Mouse (Mus musculus): ENCODE data around the gene Nhlh1.

The Nhlh1 gene

GRCm38 (mm10) chr1:172057491-172057921 lies at the start of gene Nhlh1:
Nhlh1 (minus strand) TSS chr1:172057573.
- DNase-seq (ENCODE audit: low spot score), result no peak

GRCm38 (mm10) chr1:172105101-172105500 lies 47.7 kb upstream of the Nhlh1 start:
- DNase-seq (ENCODE audit: low spot score), result no peak

DNA sequence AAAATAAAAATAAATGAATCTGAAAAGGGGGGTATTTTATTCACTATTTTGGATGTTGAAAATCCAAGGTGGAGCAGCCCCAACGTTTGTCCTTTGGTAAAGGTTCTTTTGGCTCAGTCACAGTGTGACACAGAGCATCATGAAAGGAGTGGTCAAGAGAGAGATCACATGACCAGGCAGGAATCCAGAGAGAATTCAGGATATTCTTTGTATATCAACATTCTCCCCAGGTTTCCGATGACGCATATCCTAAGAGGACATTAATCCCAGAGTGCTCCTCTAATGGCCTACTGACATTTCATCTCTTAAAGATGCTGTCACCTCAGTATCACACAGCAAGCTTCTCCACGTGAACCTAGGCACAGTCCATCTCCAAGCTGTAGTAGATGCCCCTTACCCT lies 46.2 kb upstream of the Nhlh1 start:
- peak; percentile 27 for DNase-seq (ENCODE audit: low spot score)

- no peak for DNase-seq (ENCODE audit: low spot score)
Observed at GRCm38 (mm10) chr1:172099325-172100033, 42.1 kb upstream of the Nhlh1 start.

DNA sequence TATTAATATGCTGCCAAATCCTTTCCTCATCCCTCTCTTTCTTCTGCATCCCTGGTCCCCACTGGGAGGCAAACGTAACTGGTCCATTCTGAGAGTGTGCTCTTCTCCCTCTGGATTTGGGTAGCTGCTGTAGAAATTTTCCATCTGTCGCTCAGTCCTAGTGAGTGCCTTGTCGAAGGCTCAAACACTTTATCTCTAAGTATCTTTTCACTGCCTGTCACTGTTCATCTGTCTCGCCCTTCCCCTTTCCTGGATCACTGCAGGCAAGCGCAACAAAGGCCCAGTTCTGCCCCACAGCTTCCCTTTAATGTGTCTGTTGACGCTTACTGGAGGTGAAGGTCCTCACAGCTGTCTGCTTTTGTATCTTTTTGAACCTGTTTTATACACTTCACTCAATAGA lies 37.8 kb upstream of the Nhlh1 start:
- DNase-seq (ENCODE audit: low spot score), result peak; percentile 7

GRCm38 (mm10) chr1:172094295-172094694 lies 36.9 kb upstream of the Nhlh1 start:
- no peak for DNase-seq (ENCODE audit: low spot score)

DNA sequence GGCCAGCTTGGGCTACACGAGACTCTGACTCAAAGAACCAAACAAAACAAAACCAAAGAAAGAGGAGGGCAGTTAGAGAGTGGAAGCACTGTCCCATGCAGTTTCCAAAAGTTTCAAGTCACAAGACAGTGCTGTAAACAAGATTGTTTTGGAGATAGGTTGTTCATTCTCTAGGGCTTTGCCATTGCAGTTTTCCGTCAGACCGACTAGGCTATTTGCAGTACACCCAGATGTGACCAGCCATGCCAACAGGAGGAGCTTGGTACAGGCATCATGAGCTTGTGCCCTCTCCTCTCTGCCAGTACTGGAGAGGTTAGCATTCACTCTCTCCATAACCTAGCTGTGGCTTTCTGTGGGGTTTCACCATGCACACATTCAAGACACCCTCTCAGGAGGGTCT lies 36.1 kb upstream of the Nhlh1 start:
- no peak for DNase-seq (ENCODE audit: low spot score)

DNA sequence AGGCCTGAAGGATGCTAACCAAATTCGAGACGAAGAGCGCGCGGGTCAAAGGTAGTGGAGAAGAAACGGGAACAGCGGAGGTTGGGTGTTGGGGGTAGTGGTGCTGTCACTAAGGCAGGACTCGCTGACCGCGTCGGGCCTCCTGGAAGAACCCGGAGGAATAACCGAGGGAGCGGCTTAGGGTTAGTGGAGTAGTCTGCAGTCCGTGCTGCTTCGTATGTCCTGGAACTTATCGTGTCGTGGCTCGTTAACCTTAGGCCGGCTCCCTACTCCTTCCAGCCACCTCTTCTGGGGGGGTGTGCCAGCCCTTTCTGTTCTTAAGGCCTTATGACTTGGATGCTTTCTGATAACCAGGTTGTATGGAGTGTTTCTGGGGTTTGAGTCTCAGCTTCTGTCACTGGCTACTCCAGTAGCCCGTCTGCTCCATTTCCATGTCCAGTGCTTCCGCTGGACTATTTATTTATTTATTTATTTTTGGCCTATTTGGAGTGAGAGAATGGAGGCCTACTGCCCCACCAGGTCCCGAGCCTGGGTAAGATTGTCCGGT lies 25.6 kb upstream of the Nhlh1 start:
- no peak for DNase-seq (ENCODE audit: low spot score)

DNA sequence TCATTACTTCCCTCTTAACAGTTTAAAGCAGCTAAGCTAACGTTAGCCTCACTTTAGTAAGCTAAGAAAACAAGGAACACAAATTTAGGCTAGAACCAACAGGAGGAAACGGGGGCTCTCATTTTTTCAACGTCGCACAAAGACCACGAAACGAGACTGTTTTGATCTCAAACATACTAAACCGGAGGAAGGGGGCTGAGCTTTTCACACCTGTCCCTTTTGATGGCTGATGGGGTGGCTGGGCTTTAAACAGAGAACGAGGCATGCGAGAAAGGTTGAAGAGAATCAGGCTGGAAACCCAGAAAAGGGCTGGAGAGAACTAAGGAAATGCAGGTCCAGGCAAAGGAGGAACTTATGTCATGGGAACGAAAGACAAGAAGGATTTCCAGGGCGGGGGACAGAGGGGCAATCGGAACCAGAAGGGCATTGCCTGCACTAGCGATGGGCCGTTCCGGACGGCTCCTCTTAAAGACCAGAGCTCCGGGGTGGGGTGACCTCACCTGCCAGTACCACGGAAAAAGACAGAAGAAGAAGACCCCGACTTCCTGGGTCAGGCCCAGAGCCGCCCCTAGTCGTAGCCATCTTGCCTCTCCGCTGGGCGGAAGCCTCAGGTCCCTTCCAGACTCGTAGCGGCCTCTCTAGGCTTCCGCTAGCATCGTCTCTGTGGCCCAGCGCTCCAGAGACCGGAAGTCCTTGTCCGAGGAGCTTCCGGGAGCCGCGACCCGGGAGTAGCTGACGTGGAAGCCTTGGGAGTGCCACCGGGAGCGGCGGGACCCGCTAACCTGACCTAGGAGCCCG lies 24.9 kb upstream of the Nhlh1 start, which contains the start of the genes Copa and Ncstn:
Gene Copa, plus strand, starts transcription at position 429 of the 798 bp plus-strand sequence.
Gene Ncstn, minus strand, starts transcription at position 695 of the 798 bp plus-strand sequence.
- peak; percentile 96 for DNase-seq (ENCODE audit: low spot score)

GRCm38 (mm10) chr1:172077981-172078380 lies 20.6 kb upstream of the Nhlh1 start:
- DNase-seq (ENCODE audit: low spot score), result no peak

DNA sequence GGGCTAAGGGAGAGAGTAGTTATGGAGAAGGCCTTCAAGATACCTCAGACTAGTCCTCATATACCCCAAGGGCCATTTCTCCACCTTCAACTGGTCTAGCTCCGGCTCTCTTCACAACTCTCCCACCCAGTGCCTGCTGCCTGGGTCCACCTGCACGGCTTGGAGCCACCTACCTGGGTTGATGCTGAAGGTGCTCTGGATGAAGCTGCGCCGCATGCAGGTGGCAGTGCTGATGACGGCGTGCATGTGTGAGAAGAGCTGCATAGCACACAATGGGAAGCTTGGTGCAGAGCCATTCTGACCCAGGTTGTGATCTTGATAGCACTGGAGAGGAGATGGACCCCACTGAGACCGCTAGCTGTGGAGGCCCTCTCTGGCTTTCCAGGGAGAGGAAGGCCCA lies 15.2 kb upstream of the Nhlh1 start:
- no peak for DNase-seq (ENCODE audit: low spot score)

GRCm38 (mm10) chr1:172071556-172071955 lies 14.2 kb upstream of the Nhlh1 start:
- no peak for DNase-seq (ENCODE audit: low spot score)

DNA sequence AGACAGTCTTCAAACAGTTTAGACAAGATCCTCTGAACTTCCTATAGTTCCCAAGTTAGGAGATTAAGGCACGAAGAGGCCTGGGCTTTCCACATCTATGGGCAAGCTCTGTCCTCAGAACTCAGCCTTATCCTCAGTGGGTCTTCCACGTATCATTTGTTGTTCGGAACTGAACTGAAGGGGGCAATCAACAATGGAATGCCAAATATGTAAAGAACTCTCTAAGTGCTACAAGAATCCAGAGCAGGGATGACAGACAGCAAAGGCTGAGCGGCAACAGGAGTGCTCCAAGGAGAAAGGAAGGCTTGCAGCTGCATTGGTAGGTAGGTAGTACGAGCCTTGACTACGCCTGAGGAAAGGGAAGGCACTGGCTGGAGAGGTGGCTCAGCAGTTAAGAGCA lies 12.9 kb upstream of the Nhlh1 start:
- no peak for DNase-seq (ENCODE audit: low spot score)

GRCm38 (mm10) chr1:172064613-172065141 lies 7.3 kb upstream of the Nhlh1 start:
- no peak for DNase-seq (ENCODE audit: low spot score)

DNA sequence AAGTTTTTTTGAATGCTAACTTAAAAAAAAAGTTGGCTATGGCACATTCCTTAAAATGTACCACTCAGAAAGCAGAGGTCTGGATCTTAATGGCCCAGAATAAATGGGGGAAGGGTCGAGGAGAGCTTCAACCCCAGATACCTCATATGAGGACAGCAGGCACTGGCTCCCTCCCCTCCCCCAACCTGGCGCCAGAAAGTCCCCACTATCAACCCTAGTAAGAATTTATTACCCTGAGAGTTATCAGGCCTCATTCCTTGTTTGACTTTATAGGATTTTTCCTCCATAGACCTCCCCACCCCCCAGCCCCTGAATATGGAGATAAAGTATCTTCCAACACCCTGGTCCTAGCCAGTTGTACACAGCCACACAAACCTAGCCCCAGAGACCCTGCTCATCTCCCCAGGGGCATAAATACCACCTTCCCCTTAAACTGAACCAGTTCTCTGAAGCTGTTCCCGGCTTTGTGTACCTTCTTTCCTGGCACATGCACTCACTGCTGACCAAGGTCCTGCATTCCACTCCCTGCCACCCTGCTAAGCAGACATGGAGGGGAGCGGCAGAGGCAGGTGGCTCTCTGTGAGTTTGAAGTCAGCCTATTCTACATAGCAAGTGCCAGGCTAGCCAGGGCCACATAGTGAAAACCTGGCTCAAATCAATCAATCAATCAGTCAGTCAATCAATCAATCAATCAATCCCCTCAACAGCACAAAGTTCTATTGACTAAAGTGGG lies 6.1 kb upstream of the Nhlh1 start:
- DNase-seq (ENCODE audit: low spot score), result no peak

DNA sequence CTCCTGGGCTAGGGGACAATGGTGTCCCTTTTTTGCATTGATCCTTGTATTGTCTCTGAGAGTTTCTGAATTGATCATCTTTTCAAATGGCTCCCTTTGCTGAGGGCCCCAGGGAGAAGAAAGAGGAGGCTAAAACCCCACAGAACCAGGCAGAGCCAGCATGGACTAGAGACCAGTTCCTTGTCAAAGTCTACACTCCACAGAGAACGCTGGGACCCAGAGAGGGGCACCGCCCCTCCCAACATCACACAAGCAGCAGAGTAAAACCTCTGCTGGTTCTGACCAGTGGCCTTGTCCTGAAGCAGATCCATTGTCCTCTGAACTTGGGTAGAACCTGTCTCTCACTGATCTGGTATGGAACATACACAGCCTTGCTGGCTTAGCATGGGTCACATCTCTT lies 4.7 kb upstream of the Nhlh1 start:
- DNase-seq (ENCODE audit: low spot score), result no peak

GRCm38 (mm10) chr1:172061217-172061616 lies 3.8 kb upstream of the Nhlh1 start:
- no peak for DNase-seq (ENCODE audit: low spot score)

DNA sequence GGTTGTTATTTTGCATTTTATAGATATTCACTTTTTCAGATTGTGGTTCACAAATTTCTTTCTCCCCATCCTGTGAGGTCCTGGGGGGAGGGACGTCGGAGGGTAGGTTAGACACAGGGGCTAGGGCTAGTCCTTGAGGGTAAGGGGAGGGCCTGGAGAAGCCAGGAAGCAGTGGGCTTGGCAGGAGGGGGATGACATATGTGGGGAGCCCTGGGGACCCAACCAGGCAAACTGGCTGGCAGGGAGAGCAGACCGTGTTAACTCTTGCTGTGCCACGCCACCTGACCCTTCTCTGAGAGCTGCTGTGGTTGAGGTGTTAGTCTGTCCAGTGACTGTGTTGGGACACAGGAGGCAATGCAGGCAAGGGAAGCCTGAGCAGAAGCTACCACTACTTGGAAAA lies 3.3 kb upstream of the Nhlh1 start:
- DNase-seq (ENCODE audit: low spot score), result no peak

DNA sequence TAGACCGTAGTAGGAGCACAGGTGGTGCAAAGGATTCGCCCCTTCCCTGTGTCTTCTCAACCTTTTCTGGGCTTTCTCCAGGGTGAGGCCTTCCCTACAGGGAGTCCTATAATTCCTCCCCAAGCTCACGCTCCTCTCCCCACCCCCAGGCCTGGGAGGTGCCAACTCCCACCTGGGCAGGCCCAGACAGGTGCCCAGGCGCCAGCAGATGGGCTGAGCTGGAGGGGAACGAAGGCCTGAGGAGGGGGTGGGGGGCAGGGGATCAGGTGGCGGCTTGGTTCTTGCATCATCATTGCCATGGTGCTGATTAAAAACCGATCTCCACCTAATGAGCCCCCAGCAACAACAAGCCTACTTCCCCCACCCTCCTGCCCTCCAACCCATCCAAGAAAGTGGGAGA lies 1.5 kb upstream of the Nhlh1 start:
- no peak for DNase-seq (ENCODE audit: low spot score)

GRCm38 (mm10) chr1:172058321-172058720 lies 948 bp upstream of the Nhlh1 start:
- no peak for DNase-seq (ENCODE audit: low spot score)

DNA sequence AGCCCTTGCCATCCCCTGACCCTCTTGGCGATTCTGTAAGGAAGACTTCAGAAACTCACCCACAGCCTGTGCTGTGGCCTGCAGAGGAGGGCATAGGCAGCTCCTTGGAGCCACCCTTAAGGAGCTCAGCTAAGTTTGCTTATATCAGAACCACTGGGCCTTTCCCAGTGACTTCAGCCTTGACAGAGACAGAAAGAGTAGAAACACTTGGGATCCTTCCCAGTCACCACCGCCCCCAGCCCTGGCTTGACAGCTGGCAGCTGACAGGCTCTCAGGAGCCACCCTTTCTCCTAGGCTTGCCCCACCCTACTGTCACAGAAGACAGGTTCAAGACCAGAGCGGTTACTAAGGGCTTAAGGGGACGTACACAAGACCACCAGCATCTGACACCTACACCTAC lies 1.1 kb downstream of the Nhlh1 start:
- DNase-seq (ENCODE audit: low spot score), result no peak
